Mouse (Mus musculus): Measurements from ENCODE around the gene Sec22b.

Gene Sec22b

GRCm38 (mm10) chr3:97900516-97901490 is at the start of gene Sec22b:
Gene Sec22b (plus strand): TSS chr3:97901190.
- peak; percentile 86 for DNase-seq

- no peak for DNase-seq
Measured at GRCm38 (mm10) chr3:97851803-97852202, 49.2 kb upstream of the Sec22b start.

- no peak for DNase-seq
Measured at GRCm38 (mm10) chr3:97854575-97855384, 46.2 kb upstream of the Sec22b start.

- DNase-seq, result no peak
Measured at GRCm38 (mm10) chr3:97859400-97859799, 41.6 kb upstream of the Sec22b start.

- no peak for DNase-seq
Measured at GRCm38 (mm10) chr3:97860820-97861451, 40.1 kb upstream of the Sec22b start.

- DNase-seq, result no peak
Measured at GRCm38 (mm10) chr3:97866696-97867095, 34.3 kb upstream of the Sec22b start.

- peak; percentile 59 for DNase-seq
Measured at GRCm38 (mm10) chr3:97867221-97868023, 33.6 kb upstream of the Sec22b start.

- DNase-seq, result peak; percentile 85
Measured at GRCm38 (mm10) chr3:97868024-97868689, 32.8 kb upstream of the Sec22b start.

- no peak for DNase-seq
Measured at GRCm38 (mm10) chr3:97868733-97869132, 32.3 kb upstream of the Sec22b start.

GRCm38 (mm10) chr3:97869730-97870129 is 31.3 kb upstream of the Sec22b start:
- no peak for DNase-seq

- no peak for DNase-seq
Measured at GRCm38 (mm10) chr3:97874777-97875176, 26.2 kb upstream of the Sec22b start.

- no peak for DNase-seq
Measured at GRCm38 (mm10) chr3:97876259-97876658, 24.7 kb upstream of the Sec22b start.

GRCm38 (mm10) chr3:97879222-97879621 is 21.8 kb upstream of the Sec22b start:
- peak; percentile 47 for DNase-seq

- peak; percentile 34 for DNase-seq
Measured at GRCm38 (mm10) chr3:97881576-97881975, 19.4 kb upstream of the Sec22b start.

- no peak for DNase-seq
Measured at GRCm38 (mm10) chr3:97887785-97888167, 13.2 kb upstream of the Sec22b start.

- DNase-seq, result peak; percentile 83
Measured at GRCm38 (mm10) chr3:97888168-97888901, 12.7 kb upstream of the Sec22b start, which contains the start of gene Pde4dip. Gene Pde4dip (minus strand): TSS chr3:97888707.

- DNase-seq, result no peak
Measured at GRCm38 (mm10) chr3:97890205-97890604, 10.8 kb upstream of the Sec22b start.

GRCm38 (mm10) chr3:97894695-97895094 is 6.3 kb upstream of the Sec22b start:
- no peak for DNase-seq

GRCm38 (mm10) chr3:97898381-97898780 is 2.6 kb upstream of the Sec22b start:
- no peak for DNase-seq

GRCm38 (mm10) chr3:97901586-97901985 is 596 bp downstream of the Sec22b start:
- no peak for DNase-seq

GRCm38 (mm10) chr3:97909737-97910136 is 8.7 kb downstream of the Sec22b start:
- no peak for DNase-seq
